Mouse (Mus musculus) cerebellum, adult 2 months (tissue): ENCODE data around the gene Pfas. TPM values are rescaled to one million over a fixed set of nuclear protein-coding genes. Genes with fewer than 3 reads are reported as not detected.
"Not testable (repeated sequence)": the region's sequence is repeated elsewhere in the genome, so short reads cannot be mapped to it uniquely, and the experiment has no call there.

Experiments used
- DNase-seq, 2 experiments: peaks; one replicate each; pipeline ENCODE4 v3.0.0; 2021
- H3K27ac ChIP-seq: fragments of 200-500 bp; 2 replicates; pipeline ENCODE4 v1.5.1; 2012; ENCODE audit warnings: low read length, control low read depth, inconsistent platforms; ENCODE audit not compliant: insufficient read depth
- H3K27me3 ChIP-seq: fragments of 200-500 bp; 2 replicates; pipeline ENCODE4 v1.6.1; 2012; ENCODE audit warnings: inconsistent platforms, mild to moderate bottlenecking, low read length, moderate library complexity; ENCODE audit not compliant: control insufficient read depth, insufficient read depth
- H3K4me1 ChIP-seq: fragments of 200-500 bp; 2 replicates; pipeline ENCODE4 v1.6.1; 2011; ENCODE audit warnings: low read length; ENCODE audit not compliant: control insufficient read depth, insufficient read depth
- H3K4me3 ChIP-seq: fragments of 200-500 bp; replicated peaks from 2 replicates; pipeline ENCODE3; 2011; ENCODE audit warnings: mild to moderate bottlenecking, low read depth, low read length, control low read depth; ENCODE audit not compliant: insufficient read depth
- CTCF ChIP-seq: fragments of 200-500 bp; IDR thresholded peaks from 2 replicates; pipeline ENCODE4 v1.5.1; 2011; ENCODE audit warnings: low read depth, mild to moderate bottlenecking, control low read depth, low read length, moderate library complexity, borderline replicate concordance; ENCODE audit not compliant: insufficient read depth
- POLR2A ChIP-seq: fragments of 200-500 bp; IDR thresholded peaks from 2 replicates; pipeline ENCODE4 v1.6.1; 2011; ENCODE audit warnings: low read length, control low read depth, borderline replicate concordance; ENCODE audit not compliant: insufficient read depth
- WGBS: fragments of 180-500 bp; shearing (Covaris S2); methylation state at CpG from one replicate; pipeline ENCODE4 v1.1.7; 2018; 5-methylcytosine and 5-hydroxymethylcytosine counted together
- polyA plus RNA-seq: library from polyadenylated mRNA; depleted of rRNA; stranded (reverse); fragments of >200 nt; gene quantifications from 2 replicates; pipeline ENCODE4 v1.2.3, GENCODE M21; 2012; rRNA removed

Gene Pfas
- polyA plus RNA-seq, 1 experiment: 23.2 TPM

DNA sequence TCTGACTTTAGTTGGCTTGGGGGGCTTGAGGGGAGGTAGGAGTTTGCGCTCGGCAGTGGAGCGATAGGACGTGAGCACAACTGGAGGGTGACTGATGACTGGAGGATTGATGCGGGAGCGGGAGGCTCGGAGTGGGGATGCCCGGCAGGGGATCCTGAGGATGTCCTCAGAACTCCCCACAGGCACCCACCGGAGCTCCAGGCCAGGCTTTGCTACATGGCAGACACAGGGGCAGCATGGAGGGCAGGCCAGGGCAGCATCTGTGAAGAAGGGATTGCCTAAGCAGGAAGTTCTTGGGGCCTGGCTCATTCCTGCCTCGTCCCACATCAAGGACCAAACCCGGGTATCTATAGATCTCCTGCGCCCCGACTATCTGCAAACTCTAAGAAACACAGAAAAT lies 54.4 kb downstream of the Pfas start:
- H3K4me3 ChIP-seq: no peak overlapping the region
- DNase-seq: no peak
- 28% methylated on average over 13 of the region's 13 CpGs for WGBS

DNA sequence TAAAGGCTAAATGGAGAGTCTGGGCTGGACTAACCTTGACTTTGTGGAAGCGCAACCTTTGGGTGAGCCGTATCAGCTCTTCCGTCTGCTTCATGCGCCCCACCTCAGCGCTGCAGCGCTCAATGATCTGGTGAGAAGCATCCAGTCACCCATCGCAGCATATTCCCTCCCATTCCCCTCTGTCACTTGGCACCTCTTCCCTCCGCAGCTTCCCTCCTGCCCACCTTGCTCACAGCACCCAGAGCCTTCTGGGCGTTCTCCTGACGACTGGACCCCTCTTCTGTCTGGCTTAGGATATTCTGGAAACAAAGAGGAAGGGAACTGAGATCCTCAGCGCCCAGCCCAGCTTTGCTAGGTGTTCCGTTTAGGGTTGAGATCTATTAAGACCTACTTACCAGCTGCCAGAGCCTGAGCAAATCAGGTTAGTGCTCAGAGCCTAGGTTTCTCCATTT lies 60.7 kb downstream of the Pfas start:
- Histone ChIP-seq H3K27ac (peak overlapping the region; percentile 48), H3K4me3 (peak overlapping the region; percentile 68), H3K27me3 (no peaks in the 10 kb centered on the region), H3K4me1 (no peaks in the 10 kb centered on the region; the same call in 1 of the 2 replicates)
- TF ChIP-seq POLR2A (peak; percentile 46; the same call in 1 of the 2 replicates), CTCF (no peak)
- WGBS: 6% methylated on average over 12 of the region's 12 CpGs
- peak; percentile 63 to 75 for DNase-seq

More for the DNA sequence above, 54.4 kb downstream of the Pfas start:
- no peak for TF ChIP-seq CTCF
- no peak for TF ChIP-seq POLR2A
- Histone ChIP-seq H3K4me1 (peaks cover 3% of the 10 kb centered on the region; the same call in 1 of the 2 replicates), H3K27ac (no peak overlapping the region), H3K27me3 (no peaks in the 10 kb centered on the region)

DNA sequence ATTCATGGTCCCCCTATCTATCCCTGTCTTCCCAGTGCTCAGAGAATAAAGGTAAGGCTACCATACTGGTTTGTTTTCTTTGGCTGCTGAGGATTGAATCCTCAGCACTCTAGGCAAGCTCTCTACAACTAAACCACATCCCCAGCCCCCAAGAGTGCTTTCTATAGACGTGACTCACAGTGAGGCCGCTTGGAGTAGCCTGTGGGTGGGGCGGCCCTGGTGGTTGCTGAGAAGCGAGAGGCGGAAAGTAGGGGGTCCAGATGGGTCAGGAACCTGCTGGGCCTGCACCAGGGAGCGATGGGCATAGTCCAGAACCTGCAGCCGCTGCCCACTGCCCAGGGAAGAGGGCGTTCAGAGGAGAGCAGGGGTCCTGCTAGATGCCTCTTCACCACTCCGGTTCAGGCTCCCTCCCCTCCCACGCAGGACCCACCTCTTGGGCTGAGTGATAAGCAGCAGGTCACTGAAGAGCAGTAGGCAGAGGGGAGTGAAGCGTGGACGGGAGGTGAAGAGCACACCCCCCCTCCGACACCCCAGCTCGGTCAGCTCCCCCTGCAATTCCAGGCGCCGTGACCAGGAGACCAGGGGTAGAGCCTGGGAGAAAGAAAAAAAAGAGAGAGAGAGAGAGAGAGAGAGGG lies 61.3 kb downstream of the Pfas start:
- Histone ChIP-seq H3K27me3 (no peaks in the 10 kb centered on the region), H3K4me1 (no peaks in the 10 kb centered on the region; the same call in 1 of the 2 replicates), H3K27ac (peak overlapping the region; percentile 49; the same call in 1 of the 2 replicates), H3K4me3 (peak overlapping the region; percentile 56)
- WGBS: 19% methylated on average over 12 of the region's 16 CpGs
- DNase-seq: peak; percentile 22 to 50
- TF ChIP-seq CTCF (no peak), POLR2A (no peak)

DNA sequence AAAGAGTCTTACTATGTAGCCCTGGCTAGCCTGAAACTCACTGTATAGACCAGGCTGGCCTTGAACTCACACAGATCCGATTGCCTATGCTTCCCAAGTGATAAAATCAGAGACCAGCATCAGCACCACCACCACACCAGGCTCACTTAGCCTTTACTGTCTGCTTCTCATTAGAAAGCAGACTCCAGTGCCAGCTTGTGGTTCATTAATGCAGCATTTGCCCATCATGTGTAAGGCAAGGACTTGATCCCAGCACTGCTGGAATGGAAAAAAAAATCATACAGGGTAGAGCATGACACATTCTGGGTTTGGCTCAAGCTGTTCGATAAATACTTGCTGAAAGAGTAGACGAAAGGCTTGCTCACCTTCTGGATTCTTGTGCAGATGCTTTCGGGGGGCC lies 62.3 kb downstream of the Pfas start:
- H3K27me3 ChIP-seq: no peaks in the 10 kb centered on the region
- WGBS: 86% methylated on average over 4 of the region's 4 CpGs
- no peak for DNase-seq
- no peaks in the 10 kb centered on the region; the same call in 1 of the 2 replicates for H3K4me1 ChIP-seq
- no peak overlapping the region for H3K4me3 ChIP-seq
- no peak overlapping the region for H3K27ac ChIP-seq
- no peak for TF ChIP-seq CTCF
- no peak for TF ChIP-seq POLR2A

DNA sequence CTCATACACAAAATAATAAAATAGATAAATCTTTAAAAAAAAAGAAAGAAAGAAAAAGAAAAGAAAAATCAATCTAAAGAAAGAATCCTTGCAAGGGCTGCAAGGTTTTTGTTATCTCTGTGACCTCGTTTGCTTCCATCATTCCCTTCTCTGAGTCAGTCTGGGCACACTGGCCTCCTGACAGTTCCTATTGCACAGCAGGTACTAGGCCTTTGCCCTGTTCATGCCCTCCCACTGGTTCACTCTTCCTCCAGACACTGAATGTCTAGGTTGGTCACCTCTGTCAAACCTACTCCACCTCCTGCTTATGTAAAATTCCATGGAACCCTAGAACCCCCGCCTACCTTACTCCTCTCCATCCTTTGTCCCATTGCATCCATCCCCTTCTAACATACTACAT lies 63.0 kb downstream of the Pfas start:
- no peak overlapping the region for H3K4me3 ChIP-seq
- no peak overlapping the region for H3K27ac ChIP-seq
- H3K27me3 ChIP-seq: no peaks in the 10 kb centered on the region
- DNase-seq: no peak
- no peaks in the 10 kb centered on the region; the same call in 1 of the 2 replicates for H3K4me1 ChIP-seq
- TF ChIP-seq POLR2A (no peak), CTCF (no peak)
- WGBS: 85% methylated on average over 2 of the region's 2 CpGs

DNA sequence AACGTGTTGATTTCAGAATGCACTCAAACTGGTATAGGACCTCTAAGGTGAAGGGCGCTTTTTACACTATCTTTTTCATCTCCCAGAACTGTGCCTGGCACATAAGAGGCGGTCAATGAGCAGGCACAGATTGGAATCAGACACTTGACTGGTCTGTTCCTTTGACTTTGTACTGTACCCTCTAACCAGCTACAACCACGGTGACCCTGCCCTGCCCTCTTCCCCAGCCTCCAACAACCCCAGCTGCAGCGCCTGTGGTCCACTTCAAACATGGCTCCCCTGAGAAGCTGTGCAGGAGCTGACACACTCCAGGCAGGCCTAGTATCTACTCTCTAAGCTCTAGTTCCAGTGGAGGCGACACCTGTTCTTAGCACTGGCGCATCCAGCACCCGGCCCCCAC lies 65.5 kb downstream of the Pfas start:
- no peak overlapping the region for H3K4me3 ChIP-seq
- no peak for TF ChIP-seq POLR2A
- no peak for TF ChIP-seq CTCF

DNA sequence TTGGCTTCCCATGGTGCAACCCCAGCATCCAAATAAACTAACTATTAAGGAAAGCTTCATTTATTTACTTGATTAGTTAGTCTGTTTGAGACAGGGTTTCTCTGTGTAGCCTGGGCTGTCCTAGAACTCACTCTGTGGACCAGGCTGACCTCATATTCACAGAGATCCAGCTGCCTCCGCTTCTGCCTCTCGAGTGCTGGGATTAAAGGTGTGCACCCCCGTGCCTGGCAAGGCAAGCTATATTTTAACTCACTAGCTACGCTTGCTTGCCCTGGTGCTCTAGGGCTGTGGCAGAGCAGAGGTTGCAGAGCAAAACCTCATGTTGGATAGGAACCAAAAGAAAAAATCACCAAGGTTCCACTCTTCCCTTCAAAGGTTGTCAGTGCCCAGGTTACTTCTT lies 67.7 kb downstream of the Pfas start:
- Histone ChIP-seq H3K4me1 (no peaks in the 10 kb centered on the region), H3K27me3 (no peaks in the 10 kb centered on the region), H3K4me3 (peak overlapping the region; percentile 63), H3K27ac (no peak overlapping the region)
- DNase-seq: peak in 1 of 2 experiments; percentile 15
- WGBS: 20% methylated on average over 4 of the region's 4 CpGs
- no peak for TF ChIP-seq CTCF
- no peak for TF ChIP-seq POLR2A

More for the DNA sequence above, 65.5 kb downstream of the Pfas start:
- DNase-seq: no peak
- H3K4me1 ChIP-seq: no peaks in the 10 kb centered on the region
- no peaks in the 10 kb centered on the region for H3K27me3 ChIP-seq
- no peak overlapping the region for H3K27ac ChIP-seq
- WGBS: 91% methylated on average over 8 of the region's 8 CpGs

DNA sequence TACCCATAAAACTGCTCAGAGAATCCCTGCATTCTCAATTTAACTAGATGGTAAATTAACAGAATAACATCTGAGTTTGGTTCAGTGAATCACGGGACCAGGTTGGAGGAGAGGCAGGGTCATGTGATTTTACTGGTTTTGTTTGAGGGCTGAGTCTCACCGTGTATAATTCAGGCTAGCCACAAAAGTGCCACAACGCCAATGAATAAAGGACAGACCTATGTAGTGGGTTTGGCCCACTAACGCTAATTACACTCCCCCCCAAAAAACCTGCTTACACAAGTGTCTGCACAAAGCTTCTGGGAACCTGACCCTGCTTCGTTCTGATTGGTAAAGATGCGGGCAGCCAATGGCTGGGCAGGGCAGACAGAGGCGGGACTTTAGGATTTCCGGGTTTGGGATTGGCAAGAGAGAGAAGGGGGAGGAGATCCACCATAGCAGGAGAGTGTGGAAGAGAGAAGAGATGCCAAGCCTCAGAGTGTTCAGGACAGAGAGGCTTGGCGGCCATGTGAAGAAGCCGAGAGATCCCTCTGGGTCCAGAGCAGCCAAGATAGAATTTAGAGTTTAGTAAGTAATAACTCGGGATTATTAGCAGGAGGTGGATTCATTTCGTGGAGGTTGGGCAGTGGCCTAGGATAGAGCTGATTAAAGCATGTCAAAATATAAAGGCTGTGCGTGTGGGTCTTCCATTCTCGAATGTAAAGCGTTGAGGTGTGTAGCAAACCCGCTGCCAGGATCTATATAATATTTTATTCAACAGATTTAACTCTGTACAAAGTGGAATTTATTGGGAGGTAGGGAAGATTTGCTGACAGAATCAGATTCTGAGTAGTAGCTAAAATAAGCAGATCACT lies 68.6 kb downstream of the Pfas start:
- peak; percentile 87 to 95 for DNase-seq
- under 1% methylated on average over 16 of the region's 16 CpGs for WGBS
- H3K27me3 ChIP-seq: no peaks in the 10 kb centered on the region
- H3K4me3 ChIP-seq: peak overlapping the region; percentile 63
- TF ChIP-seq CTCF: no peak
- peak; percentile 93; the same call in 1 of the 2 replicates for TF ChIP-seq POLR2A
- H3K27ac ChIP-seq: peak overlapping the region; percentile 83
- H3K4me1 ChIP-seq: no peaks in the 10 kb centered on the region

DNA sequence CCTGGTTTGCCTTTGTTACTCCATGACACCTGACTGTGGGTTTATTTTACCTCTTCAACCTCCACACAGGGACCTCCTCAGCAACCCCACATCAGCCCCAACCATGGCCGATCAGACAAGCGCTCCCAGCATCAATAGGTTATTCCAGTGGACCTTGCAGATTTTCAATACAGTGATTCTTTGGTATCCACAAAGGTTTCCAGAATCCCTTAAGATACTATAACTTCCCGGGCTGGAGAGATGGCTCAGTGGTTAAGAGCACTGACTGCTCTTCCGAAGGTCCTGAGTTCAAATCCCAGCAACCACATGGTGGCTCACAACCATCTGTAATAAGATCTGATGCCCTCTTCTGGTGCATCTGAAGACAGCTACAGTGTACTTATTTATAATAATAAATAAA lies 71.3 kb downstream of the Pfas start:
- not testable (repeated sequence) for H3K4me3 ChIP-seq, H3K4me1 ChIP-seq, H3K27ac ChIP-seq, DNase-seq, H3K27me3 ChIP-seq
- WGBS: 87% methylated on average over 4 of the region's 4 CpGs

Other genes with a start within 250 kb of the Pfas start
- 91.1 and 103 TPM in 2 replicates for gene Ndel1, start 136.6 kb downstream of the Pfas start, polyA plus RNA-seq
- 0.05 TPM in 1 of 2 replicates, not detected in the other for gene Rnf222, start 119.9 kb downstream of the Pfas start, polyA plus RNA-seq
- gene Rpl26, start 106.9 kb downstream of the Pfas start, polyA plus RNA-seq: 1,554 and 1,707 TPM in 2 replicates
- gene Odf4, start 81.4 kb downstream of the Pfas start, polyA plus RNA-seq: 1.0 and 1.1 TPM in 2 replicates
- 33.0 and 34.7 TPM in 2 replicates for gene Arhgef15, start 51.0 kb downstream of the Pfas start, polyA plus RNA-seq
- 11.5 and 12.1 TPM in 2 replicates for gene Slc25a35, start 40.3 kb downstream of the Pfas start, polyA plus RNA-seq
- 54.4 and 55.5 TPM in 2 replicates for gene Rangrf, start 33.3 kb downstream of the Pfas start, polyA plus RNA-seq
- 44.1 and 46.3 TPM in 2 replicates for gene Ctc1, start 7.5 kb upstream of the Pfas start, polyA plus RNA-seq
- 0.51 and 0.55 TPM in 2 replicates for gene Aurkb, start 37.2 kb upstream of the Pfas start, polyA plus RNA-seq
- gene Borcs6, start 51.3 kb upstream of the Pfas start, polyA plus RNA-seq: 34.9 and 36.7 TPM in 2 replicates
- gene Tmem107, start 62.3 kb upstream of the Pfas start, polyA plus RNA-seq: 13.4 and 15.8 TPM in 2 replicates
- 672 and 700 TPM in 2 replicates for gene Vamp2, start 80.0 kb upstream of the Pfas start, polyA plus RNA-seq
- 34.4 and 37.2 TPM in 2 replicates for gene Per1, start 86.8 kb upstream of the Pfas start, polyA plus RNA-seq
- gene Hes7, start 111.9 kb upstream of the Pfas start, polyA plus RNA-seq: 0.44 and 0.59 TPM in 2 replicates
- gene 9130213A22Rik, start 114.1 kb upstream of the Pfas start, polyA plus RNA-seq: 1.3 and 1.4 TPM in 2 replicates
- gene Aloxe3, start 117.4 kb upstream of the Pfas start, polyA plus RNA-seq: 10.8 and 16.0 TPM in 2 replicates
- 0.59 and 0.60 TPM in 2 replicates for gene Alox12b, start 148.5 kb upstream of the Pfas start, polyA plus RNA-seq
- gene Alox8, start 189.4 kb upstream of the Pfas start, polyA plus RNA-seq: 5.2 and 5.5 TPM in 2 replicates
- 1.4 and 1.8 TPM in 2 replicates for gene Gucy2e, start 228.6 kb upstream of the Pfas start, polyA plus RNA-seq